Mouse (Mus musculus) G1E-ER4 (cell line): ENCODE results near the gene Nxt2. TPM values are rescaled to one million over a fixed set of nuclear protein-coding genes. Genes with fewer than 3 reads are reported as not detected.

ENCODE experiments used
- GATA1 ChIP-seq: IDR thresholded peaks from one replicate; pipeline ENCODE4 v1.8.0; 2012; ENCODE audit warnings: low read length, inconsistent platforms
- polyA plus RNA-seq: library from polyadenylated mRNA; stranded (reverse); fragments of >175 nt; gene quantifications from 2 replicates; pipeline ENCODE4 v1.2.3, GENCODE M21; 2012

Nxt2 gene
- 0.45 and 1.5 TPM in 2 replicates for polyA plus RNA-seq

DNA sequence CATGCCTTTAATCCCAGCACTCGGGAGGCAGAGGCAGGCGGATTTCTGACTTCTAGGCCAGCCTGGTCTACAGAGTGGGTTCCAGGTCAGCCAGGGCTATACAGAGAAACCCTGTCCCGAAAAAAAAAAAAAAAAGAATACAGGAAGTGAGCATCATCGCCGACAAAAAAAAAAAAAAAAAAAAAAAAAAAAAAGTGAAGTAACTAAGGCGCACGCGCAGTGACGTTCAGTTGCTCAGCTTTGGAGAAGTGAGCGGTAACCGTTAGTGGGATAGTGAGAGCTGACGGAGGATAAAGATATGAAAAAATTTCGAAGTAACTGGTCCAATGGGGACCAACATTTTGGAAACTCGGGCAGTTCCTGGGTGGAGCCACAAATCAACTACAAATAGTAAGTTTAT is at the start of gene Nxt2:
Gene Nxt2, plus strand, starts transcription at position 229 of the 400 bp plus-strand sequence.
- TF ChIP-seq GATA1, result no peak

- no peak for TF ChIP-seq GATA1
Measured at GRCm38 (mm10) chrX:142176981-142177380, 49.6 kb upstream of the Nxt2 start.

- no peak for TF ChIP-seq GATA1
Measured at GRCm38 (mm10) chrX:142182026-142182425, 44.5 kb upstream of the Nxt2 start.

- TF ChIP-seq GATA1, result no peak
Measured at GRCm38 (mm10) chrX:142189023-142189703, 37.4 kb upstream of the Nxt2 start.

DNA sequence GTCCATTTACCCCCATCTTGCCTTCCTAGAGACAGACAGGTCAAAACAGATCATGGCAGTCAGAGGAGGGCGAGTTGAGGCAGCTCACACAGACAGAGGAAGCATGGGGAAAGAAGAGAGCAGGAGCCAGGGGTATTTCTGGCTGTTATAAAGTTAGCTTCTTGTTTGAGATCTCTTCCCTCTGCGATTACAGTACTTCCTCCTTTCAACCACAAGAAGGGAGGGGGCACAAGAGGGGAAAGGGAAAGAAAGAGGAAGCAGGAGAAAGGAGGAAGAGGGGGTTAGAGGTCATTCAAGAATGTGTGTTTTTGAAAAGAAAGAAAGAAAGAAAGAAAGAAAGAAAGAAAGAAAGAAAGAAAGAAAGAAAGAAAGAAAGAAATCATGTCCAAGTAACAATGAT is 36.2 kb upstream of the Nxt2 start:
- no peak for TF ChIP-seq GATA1

GRCm38 (mm10) chrX:142194420-142194819 is 32.1 kb upstream of the Nxt2 start:
- no peak for TF ChIP-seq GATA1

DNA sequence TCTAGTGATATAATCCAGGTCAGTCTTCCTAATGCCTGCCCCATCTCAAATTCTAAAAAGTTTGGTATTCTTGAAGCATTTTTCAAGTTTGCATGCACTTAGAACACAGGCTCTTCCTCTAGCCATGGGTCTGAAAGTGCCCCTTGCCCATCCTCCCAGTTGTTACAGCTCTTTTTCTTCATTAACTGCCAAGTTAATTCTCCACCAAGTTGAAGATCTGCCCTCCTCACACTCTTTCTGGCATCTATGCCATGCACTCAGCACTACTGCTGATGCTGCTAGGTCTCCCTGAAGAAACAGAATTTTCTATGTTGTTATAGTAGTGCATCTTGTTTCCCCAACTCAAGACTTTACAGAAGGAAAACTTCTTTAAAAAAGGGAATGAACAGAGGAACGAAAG is 31.0 kb upstream of the Nxt2 start:
- TF ChIP-seq GATA1, result no peak

DNA sequence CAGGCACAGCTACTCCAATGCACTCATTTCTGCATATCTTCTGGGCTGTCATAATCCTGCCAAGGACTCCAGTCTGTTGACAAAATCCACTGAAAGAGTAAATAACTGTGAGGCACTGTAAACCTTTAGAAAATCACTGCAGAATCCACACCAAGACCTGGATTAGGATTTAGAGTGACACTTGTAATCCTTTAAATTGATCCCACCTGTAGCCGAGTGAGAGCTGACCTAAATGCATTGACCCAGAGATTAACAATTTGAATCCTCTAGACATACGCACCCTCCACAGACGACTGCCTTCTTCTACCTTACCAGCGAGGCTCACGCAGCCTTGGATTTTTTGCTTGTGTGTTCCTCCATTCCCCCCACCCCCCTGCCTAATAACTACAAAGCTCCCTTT is 29.7 kb upstream of the Nxt2 start, which contains the start of gene Gucy2f:
Gene Gucy2f, minus strand, starts transcription at position 101 of the 400 bp plus-strand sequence.
- no peak for TF ChIP-seq GATA1

DNA sequence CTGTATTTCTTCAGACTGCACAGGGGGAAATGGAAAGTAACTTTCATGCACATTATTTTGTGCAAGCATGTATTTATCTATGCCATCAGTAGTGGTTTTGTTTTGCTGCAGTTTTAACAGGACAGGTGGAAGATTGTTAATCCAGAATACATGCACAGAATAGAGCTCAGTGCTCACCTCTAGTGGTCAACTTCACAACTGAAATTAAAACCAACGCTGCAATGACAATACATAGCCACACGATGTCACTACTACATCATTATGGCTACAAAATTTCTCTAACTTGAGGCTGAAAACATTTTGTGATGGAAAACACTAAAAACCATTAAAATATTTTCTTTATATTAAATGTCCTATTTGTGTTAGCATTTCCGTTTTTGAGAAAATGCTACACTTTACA is 26.3 kb upstream of the Nxt2 start:
- TF ChIP-seq GATA1, result no peak

DNA sequence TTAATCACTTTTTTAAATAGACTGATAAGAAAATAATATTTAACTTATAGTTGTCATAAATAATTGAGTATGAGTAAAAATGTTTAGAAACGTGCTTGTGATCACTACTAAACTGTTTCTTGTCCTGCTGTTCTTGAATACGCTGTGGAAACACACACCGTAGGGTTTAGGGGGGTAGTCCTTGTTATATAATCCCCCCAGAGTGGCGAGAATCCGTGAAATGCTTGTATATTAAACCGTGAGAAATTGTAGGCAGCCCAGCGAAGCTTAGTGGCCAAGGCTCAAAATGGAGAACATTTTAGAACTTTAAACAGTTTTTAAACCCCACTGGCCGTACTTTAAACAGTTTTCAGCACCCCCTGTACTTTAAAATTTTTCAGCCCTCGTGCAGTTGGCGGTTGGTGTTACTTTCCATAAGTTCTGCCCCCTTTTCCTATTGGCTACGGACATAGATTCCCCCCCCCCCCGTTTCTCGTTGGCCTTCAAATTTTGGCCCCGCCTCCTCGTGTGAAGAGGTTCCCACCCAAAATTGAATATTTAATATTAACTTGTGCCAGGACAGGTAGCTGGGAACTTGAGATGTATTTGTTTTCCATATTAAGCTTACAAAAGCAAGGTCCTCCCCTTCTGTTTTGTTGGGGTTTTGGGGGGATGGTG is 956 bp downstream of the Nxt2 start:
- no peak for TF ChIP-seq GATA1

DNA sequence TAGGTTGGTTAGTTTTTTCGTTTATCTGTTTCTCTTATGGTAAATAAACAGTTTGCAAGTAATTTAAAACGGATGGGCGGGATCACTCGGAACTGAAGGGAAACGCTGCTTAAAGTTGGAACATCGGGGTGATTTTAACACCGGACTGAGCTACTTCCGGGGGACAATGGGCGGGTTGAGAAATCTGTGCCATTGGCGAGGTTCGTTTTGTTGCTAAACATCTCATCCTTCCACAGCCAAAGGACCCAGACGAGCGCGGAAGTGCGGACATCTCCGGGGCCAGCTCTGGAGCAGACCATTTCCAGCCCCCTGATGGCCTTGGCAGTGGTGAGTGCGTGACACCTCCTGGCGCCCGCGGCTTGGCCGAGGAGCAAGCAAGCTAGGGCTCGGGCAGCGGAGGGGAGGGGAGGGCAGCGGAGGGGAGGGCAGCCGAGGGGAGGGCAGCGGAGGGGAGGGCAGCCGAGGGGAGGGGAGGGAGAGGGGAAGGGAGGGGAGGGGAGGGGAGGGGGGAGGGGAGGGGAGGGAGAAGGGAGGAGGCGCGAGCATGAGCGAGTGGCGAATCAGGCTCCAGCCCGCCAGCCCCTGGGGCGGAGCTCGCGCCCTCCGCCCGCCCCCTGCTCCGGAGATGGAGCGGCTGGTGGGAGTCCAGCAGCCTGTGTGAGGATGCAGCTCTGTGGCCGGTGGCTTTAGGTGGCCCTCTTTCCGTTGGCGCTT is 1.6 kb downstream of the Nxt2 start:
- no peak for TF ChIP-seq GATA1

DNA sequence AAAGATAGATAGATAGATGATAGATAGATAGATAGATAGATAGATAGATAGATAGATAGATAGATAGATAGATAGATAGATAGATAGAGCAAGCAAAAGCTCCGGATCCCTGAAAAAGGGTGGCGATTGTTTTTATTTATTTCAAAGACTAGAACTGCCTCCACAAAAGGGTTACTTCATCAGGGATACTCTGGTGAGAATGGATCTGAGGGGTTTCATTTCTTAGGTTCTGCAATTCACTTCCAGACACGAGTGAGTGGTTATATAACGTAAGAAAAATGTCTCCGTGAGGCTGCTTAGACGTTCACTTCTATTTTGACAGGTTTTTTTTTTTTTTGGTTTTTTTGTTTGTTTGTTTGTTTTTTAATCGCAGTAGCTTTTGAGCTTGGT is 2.2 kb downstream of the Nxt2 start:
- TF ChIP-seq GATA1, result no peak

DNA sequence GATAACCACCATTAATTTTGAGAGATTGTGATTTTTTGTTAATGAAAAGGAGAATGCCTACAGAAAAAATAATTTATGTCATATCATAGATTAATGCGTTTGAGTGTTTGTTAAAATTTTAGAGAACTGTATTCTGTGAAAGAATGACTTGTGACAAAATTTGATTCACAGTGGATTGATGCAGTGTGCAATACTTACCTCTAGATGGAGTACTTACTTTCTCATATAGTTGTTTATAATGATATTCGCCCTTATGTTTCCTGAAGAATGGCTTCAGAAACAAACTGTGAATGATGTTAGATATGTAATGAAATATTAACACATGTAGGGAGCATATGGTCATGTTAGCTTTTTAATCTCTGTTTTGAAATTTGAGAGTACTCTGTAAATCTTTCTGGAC is 10.5 kb downstream of the Nxt2 start:
- TF ChIP-seq GATA1, result no peak

- TF ChIP-seq GATA1, result no peak
Measured at GRCm38 (mm10) chrX:142245682-142246327, 19.2 kb downstream of the Nxt2 start.

DNA sequence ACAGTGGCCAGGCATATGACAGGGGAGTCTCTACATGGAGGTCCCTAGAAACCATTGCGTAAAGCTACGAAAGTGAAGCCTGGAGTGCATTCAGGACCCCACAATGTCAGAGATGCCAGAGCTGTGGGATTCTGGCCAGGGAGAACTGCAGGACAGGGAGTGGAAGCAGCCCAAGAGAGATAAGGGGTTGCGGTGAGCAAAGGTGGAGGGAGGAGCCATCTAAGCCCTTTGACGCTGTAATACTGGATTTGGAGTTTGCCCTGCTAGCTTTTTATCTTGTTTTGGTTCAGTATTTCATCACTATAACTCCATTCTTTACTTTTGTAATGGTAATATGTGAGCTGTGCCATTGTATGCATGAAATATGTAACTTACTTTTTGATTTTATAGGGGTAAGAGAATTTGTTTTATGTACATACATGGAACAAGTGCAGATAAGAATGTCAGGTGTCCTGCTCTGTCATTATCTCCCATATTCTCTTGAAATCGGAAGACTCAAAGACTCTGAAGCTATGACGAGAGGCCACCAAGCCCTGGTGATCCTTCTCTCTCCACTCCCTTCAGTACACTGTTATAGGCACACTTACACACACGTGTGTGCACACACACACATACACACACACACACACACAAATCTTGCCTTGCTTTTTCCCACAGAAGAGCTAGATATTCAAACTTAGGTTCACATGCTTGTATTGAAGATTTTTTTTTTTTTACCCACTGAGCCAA is 23.6 kb downstream of the Nxt2 start:
- no peak for TF ChIP-seq GATA1
